Mouse (Mus musculus) liver, embryonic 14.5 days (tissue): ENCODE measurements around the gene Usp20.

Experiments
- CTCF ChIP-seq: IDR thresholded peaks from 2 replicates; pipeline ENCODE4 v1.5.1; 2016; ENCODE audit warnings: antibody characterized with exemption, low read depth, control low read depth
- EP300 ChIP-seq: IDR thresholded peaks from 2 replicates; pipeline ENCODE4 v1.6.1; 2016; ENCODE audit warnings: antibody characterized with exemption, low read depth

DNA sequence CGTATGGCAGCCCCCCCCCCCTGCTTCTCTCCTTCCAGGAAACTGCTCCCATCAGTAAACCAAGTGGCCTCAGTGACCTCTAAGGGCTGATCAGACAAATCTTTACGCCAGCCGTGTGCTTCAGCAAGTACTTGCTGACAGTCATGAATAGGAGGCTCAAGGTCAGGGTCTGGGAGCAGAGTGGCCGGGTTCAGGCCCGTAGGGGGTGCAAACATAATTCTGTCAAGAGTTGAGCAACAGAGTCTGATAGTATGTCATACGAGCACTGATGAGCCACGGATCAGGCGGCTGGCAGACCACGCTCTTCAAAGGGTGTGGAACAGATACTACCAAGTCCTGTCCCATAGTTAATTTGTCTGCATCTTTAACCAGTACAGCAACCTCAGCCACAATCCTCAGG is 8.1 kb downstream of the Usp20 start:
- TF ChIP-seq EP300 (no peak), CTCF (no peak)
